Mouse (Mus musculus) small intestine, adult 2 months (tissue): Measurements from ENCODE around the gene Pin1. TPM values are rescaled to one million over a fixed set of nuclear protein-coding genes. Genes with fewer than 3 reads are reported as not detected.

Experiments used
- H3K27ac ChIP-seq: fragments of 200-500 bp; 2 replicates; pipeline ENCODE4 v1.5.1; 2012; ENCODE audit warnings: low read depth, low read length, control low read depth, inconsistent platforms; ENCODE audit not compliant: insufficient read depth
- H3K27me3 ChIP-seq: fragments of 200-500 bp; 2 replicates; pipeline ENCODE4 v1.6.1; 2012; ENCODE audit warnings: mild to moderate bottlenecking, moderate library complexity, low read length, inconsistent platforms; ENCODE audit not compliant: control insufficient read depth, insufficient read depth
- H3K36me3 ChIP-seq: fragments of 200-500 bp; 2 replicates; pipeline ENCODE4 v1.6.1; 2012; ENCODE audit warnings: mild to moderate bottlenecking, low read length, control low read depth, inconsistent platforms; ENCODE audit not compliant: control insufficient read depth, insufficient read depth
- H3K4me1 ChIP-seq: fragments of 200-500 bp; 2 replicates; pipeline ENCODE4 v1.6.1; 2012; ENCODE audit warnings: low read length, inconsistent platforms, mixed read lengths; ENCODE audit not compliant: control insufficient read depth, insufficient read depth, insufficient read length
- H3K4me3 ChIP-seq: fragments of 200-500 bp; 2 replicates; pipeline ENCODE4 v1.5.1; 2012; ENCODE audit warnings: low read depth, mild to moderate bottlenecking, control low read depth, inconsistent platforms, low read length, moderate library complexity
- CTCF ChIP-seq: fragments of 200-500 bp; IDR thresholded peaks from 2 replicates; pipeline ENCODE4 v1.5.1; 2012; ENCODE audit warnings: low read depth, mild to moderate bottlenecking, control low read depth, inconsistent platforms, low read length, moderate library complexity, mixed read lengths; ENCODE audit not compliant: insufficient replicate concordance, insufficient read length; ENCODE audit errors: extremely low read depth
- POLR2A ChIP-seq: fragments of 200-500 bp; IDR thresholded peaks from 2 replicates; pipeline ENCODE4 v1.6.1; 2012; ENCODE audit warnings: low read depth, mild to moderate bottlenecking, control low read depth, inconsistent platforms, low read length, moderate library complexity
- WGBS: fragments of 180-500 bp; shearing (Covaris S2); methylation state at CpG from one replicate; pipeline ENCODE4 v1.1.7; 2018; 5-methylcytosine and 5-hydroxymethylcytosine counted together
- polyA plus RNA-seq: library from polyadenylated mRNA; depleted of rRNA; stranded (reverse); fragments of >200 nt; gene quantifications from 2 replicates; pipeline ENCODE4 v1.2.3, GENCODE M21; 2012

The Pin1 gene
- polyA plus RNA-seq, 1 experiment: 13.0 TPM

- TF ChIP-seq CTCF: no peak
- TF ChIP-seq POLR2A: no peak
- H3K27me3 ChIP-seq: peaks cover 19% of the 10 kb centered on the region
- no peak overlapping the region for H3K27ac ChIP-seq
- 27% methylated on average over 8 of the region's 8 CpGs for WGBS
- H3K4me3 ChIP-seq: no peak overlapping the region
- H3K4me1 ChIP-seq: 0 out of 2 replicates have a peak, but pooled peaks cover 3% of the 10 kb centered on the region
- H3K36me3 ChIP-seq: no peaks in the 10 kb centered on the region
These were observed 45.6 kb downstream of the Pin1 start for GRCm38 (mm10) chr9:20697466-20697865.

DNA sequence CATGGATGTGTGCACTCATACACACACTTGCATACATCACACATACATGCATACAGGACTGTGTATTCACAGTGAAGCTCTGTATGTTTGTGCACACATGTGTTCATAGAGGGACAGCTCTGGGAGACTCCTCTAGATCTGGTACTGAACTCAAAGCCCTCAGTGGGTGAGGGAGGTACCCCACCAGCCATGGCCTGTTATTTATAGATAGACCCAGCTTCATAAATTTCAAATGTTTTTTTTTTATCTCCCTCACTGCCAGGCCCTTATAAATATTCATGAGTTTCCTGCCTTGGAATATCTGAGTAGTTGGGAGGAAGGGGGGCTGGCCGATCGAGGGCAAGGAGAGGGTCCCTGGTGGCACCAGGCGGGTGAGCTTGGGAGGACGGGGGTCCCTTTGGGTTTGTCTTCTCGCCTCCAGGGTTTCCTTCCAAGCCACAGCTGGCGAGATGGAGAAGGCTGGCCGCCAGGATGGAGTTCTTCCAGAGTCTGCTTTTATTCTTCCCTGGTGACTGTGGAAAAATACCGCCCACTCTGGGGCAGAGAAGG, 52.0 kb downstream of the Pin1 start:
- WGBS: 71% methylated on average over 8 of the region's 8 CpGs
- no peak overlapping the region for H3K4me3 ChIP-seq
- TF ChIP-seq POLR2A: no peak
- no peak for TF ChIP-seq CTCF

GRCm38 (mm10) chr9:20705420-20705819, 53.5 kb downstream of the Pin1 start:
- TF ChIP-seq CTCF: no peak
- TF ChIP-seq POLR2A: no peak
- Histone ChIP-seq H3K27ac (no peak overlapping the region), H3K27me3 (no peaks in the 10 kb centered on the region), H3K4me3 (no peak overlapping the region), H3K36me3 (no peaks in the 10 kb centered on the region), H3K4me1 (no peaks in the 10 kb centered on the region)

More for the DNA sequence above, 52.0 kb downstream of the Pin1 start:
- H3K4me1 ChIP-seq: no peaks in the 10 kb centered on the region
- no peaks in the 10 kb centered on the region for H3K36me3 ChIP-seq
- no peak overlapping the region for H3K27ac ChIP-seq
- H3K27me3 ChIP-seq: no peaks in the 10 kb centered on the region

GRCm38 (mm10) chr9:20705981-20706380, 54.1 kb downstream of the Pin1 start:
- H3K36me3 ChIP-seq: no peaks in the 10 kb centered on the region
- no peak for TF ChIP-seq CTCF
- TF ChIP-seq POLR2A: no peak
- no peak overlapping the region for H3K27ac ChIP-seq
- H3K27me3 ChIP-seq: no peaks in the 10 kb centered on the region
- H3K4me1 ChIP-seq: no peaks in the 10 kb centered on the region
- WGBS: 31% methylated on average over 4 of the region's 4 CpGs
- H3K4me3 ChIP-seq: no peak overlapping the region

GRCm38 (mm10) chr9:20710471-20710870, 58.6 kb downstream of the Pin1 start:
- no peak for TF ChIP-seq CTCF
- TF ChIP-seq POLR2A: no peak
- Histone ChIP-seq H3K4me1 (no peaks in the 10 kb centered on the region), H3K27ac (no peak overlapping the region), H3K27me3 (no peaks in the 10 kb centered on the region), H3K36me3 (no peaks in the 10 kb centered on the region), H3K4me3 (no peak overlapping the region)
- WGBS: 79% methylated on average over 3 of the region's 3 CpGs

DNA sequence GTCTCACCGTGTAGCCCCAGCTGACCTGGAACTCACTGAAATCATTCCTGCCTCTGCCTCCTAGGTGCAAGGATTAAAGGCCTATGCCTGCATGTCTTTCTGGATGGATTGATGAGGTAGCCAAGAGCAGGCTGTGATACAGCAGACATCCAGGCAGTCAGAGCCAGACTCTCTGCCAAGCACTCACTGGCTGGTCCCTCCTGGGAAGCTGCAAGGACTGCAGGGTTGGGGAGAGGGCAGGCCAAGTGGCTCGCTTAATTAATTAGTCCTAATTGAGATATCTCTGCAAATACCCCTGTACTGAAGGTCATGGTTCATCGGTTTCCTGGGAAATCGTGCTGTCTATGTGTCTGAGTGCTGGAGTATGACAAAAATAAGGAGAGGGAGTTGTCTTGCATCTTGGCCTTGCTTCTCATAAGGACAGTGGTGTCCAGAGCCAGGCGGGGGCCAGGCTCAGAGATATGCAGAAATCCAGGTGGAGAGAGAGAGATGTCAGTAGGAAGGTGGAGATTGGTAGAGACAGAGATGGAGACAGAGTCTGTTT, 61.1 kb downstream of the Pin1 start:
- WGBS: 71% methylated on average over 5 of the region's 5 CpGs
- Histone ChIP-seq H3K36me3 (no peaks in the 10 kb centered on the region), H3K27ac (no peak overlapping the region), H3K27me3 (no peaks in the 10 kb centered on the region), H3K4me1 (no peaks in the 10 kb centered on the region), H3K4me3 (no peak overlapping the region)
- TF ChIP-seq POLR2A (no peak), CTCF (no peak)

- no peak for TF ChIP-seq CTCF
- TF ChIP-seq POLR2A: no peak
- H3K27me3 ChIP-seq: no peaks in the 10 kb centered on the region
These were observed 61.6 kb downstream of the Pin1 start for GRCm38 (mm10) chr9:20713478-20713987.

More at GRCm38 (mm10) chr9:20713478-20713987, 61.6 kb downstream of the Pin1 start:
- Histone ChIP-seq H3K4me3 (no peak overlapping the region), H3K27ac (no peak overlapping the region), H3K4me1 (no peaks in the 10 kb centered on the region), H3K36me3 (no peaks in the 10 kb centered on the region)
- 27% methylated on average over 10 of the region's 11 CpGs for WGBS
